Mouse (Mus musculus) intestine, postnatal 0 days (tissue): Measurements from ENCODE around the gene Gpr62. TPM values are rescaled to one million over a fixed set of nuclear protein-coding genes. Genes with fewer than 3 reads are reported as not detected.

ENCODE experiments used
- ATAC-seq: fragments of 200-750 bp; cut with Nextera tagmentation; 2 replicates; pipeline ENCODE4 v1.8.0; 2017; ENCODE audit warnings: mild to moderate bottlenecking, moderate TSS enrichment, moderate library complexity
- H3K27ac ChIP-seq: fragments of 300-500 bp; sonication (generic); 2 replicates; pipeline ENCODE4 v1.5.1; 2014; ENCODE audit warnings: mild to moderate bottlenecking, low read depth, low read length, moderate library complexity
- H3K27me3 ChIP-seq: fragments of 300-500 bp; sonication (generic); replicated peaks from 2 replicates; pipeline ENCODE4 v1.6.1; 2014; ENCODE audit warnings: low read length, mixed read lengths; ENCODE audit not compliant: control insufficient read depth, insufficient read depth
- H3K36me3 ChIP-seq: fragments of 300-500 bp; sonication (generic); 2 replicates; pipeline ENCODE4 v1.6.1; 2014; ENCODE audit warnings: mild to moderate bottlenecking, moderate library complexity; ENCODE audit not compliant: control insufficient read depth, insufficient read depth
- H3K4me1 ChIP-seq: fragments of 300-500 bp; sonication (generic); replicated peaks from 2 replicates; pipeline ENCODE4 v1.6.1; 2014; ENCODE audit warnings: antibody characterized with exemption, low read length, mixed read lengths; ENCODE audit not compliant: control insufficient read depth, insufficient read depth
- H3K4me2 ChIP-seq: fragments of 300-500 bp; sonication (generic); replicated peaks from 2 replicates; pipeline ENCODE4 v1.6.1; 2014; ENCODE audit warnings: low read depth, mild to moderate bottlenecking, moderate library complexity
- H3K4me3 ChIP-seq: fragments of 300-500 bp; sonication (generic); 2 replicates; pipeline ENCODE4 v1.5.1; 2014; ENCODE audit warnings: low read depth, low read length
- H3K9ac ChIP-seq: fragments of 300-500 bp; sonication (generic); 2 replicates; pipeline ENCODE4 v1.6.1; 2014; ENCODE audit warnings: mild to moderate bottlenecking, low read depth, low read length
- H3K9me3 ChIP-seq: fragments of 300-500 bp; sonication (generic); 2 replicates; pipeline ENCODE4 v1.6.1; 2016; ENCODE audit warnings: mixed run types; ENCODE audit not compliant: control insufficient read depth
- CTCF ChIP-seq: sonication (generic); IDR thresholded peaks from 2 replicates; pipeline ENCODE4 v1.5.1; 2016; ENCODE audit warnings: low read depth, mild to moderate bottlenecking, control low read depth, antibody characterized with exemption, moderate library complexity
- WGBS: fragments of 180-500 bp; shearing (Covaris S2); extraction: QIAGEN DNeasy Blood & Tissue Kit; methylation state at CpG from one replicate; pipeline ENCODE4 v1.1.7; 2014; 5-methylcytosine and 5-hydroxymethylcytosine counted together
- polyA plus RNA-seq: library from polyadenylated mRNA; unstranded; fragments of >200 nt; fragmentation: Nextera tagmentation; extraction: Ambion mirVana; gene quantifications from 2 replicates; pipeline ENCODE4 v1.2.1, GENCODE M21; 2015

Gene Gpr62
- polyA plus RNA-seq, result 0.17 and 0.26 TPM in 2 replicates

- Histone ChIP-seq H3K27ac (no peak within 1 kb of the TSS), H3K36me3 (no peaks in the 10 kb centered on the region; the same call in 1 of the 2 replicates), H3K9me3 (no peaks in the 10 kb centered on the region), H3K4me1 (no peaks in the 10 kb centered on the region), H3K4me2 (peak within 1 kb of the TSS; percentile 94), H3K9ac (peak within 1 kb of the TSS; percentile 57), H3K4me3 (peak within 1 kb of the TSS; percentile 56), H3K27me3 (peaks cover 19% of the 10 kb centered on the region; the same call in 1 of the 2 replicates)
- no peak for TF ChIP-seq CTCF
- ATAC-seq, result no peak
- 38% methylated on average over 25 of the region's 26 CpGs for WGBS
Observed at GRCm38 (mm10) chr9:106465571-106466200, at the start of gene Gpr62. Gene Gpr62 (minus strand): TSS chr9:106465938.

GRCm38 (mm10) chr9:106514273-106514672, 48.5 kb upstream of the Gpr62 start, which contains the start of gene Iqcf5:
Gene Iqcf5 (plus strand): TSS chr9:106514573.
- TF ChIP-seq CTCF, result no peak
- no peaks in the 10 kb centered on the region for H3K4me1 ChIP-seq
- ATAC-seq, result no peak
- H3K27me3 ChIP-seq, result no peaks in the 10 kb centered on the region
- WGBS, result 85% methylated on average over 4 of the region's 4 CpGs
- no peak within 1 kb of the TSS for H3K4me2 ChIP-seq
- no peak within 1 kb of the TSS for H3K27ac ChIP-seq
- H3K9me3 ChIP-seq, result no peaks in the 10 kb centered on the region
- no peaks in the 10 kb centered on the region for H3K36me3 ChIP-seq
- no peak within 1 kb of the TSS for H3K9ac ChIP-seq
- H3K4me3 ChIP-seq, result no peak within 1 kb of the TSS

- Histone ChIP-seq H3K9ac (no peak overlapping the region), H3K4me3 (no peak overlapping the region), H3K36me3 (no peaks in the 10 kb centered on the region), H3K4me1 (no peaks in the 10 kb centered on the region), H3K4me2 (no peak overlapping the region), H3K9me3 (no peaks in the 10 kb centered on the region), H3K27ac (no peak overlapping the region), H3K27me3 (no peaks in the 10 kb centered on the region)
- 76% methylated on average over 6 of the region's 6 CpGs for WGBS
- TF ChIP-seq CTCF, result no peak
- no peak for ATAC-seq
Observed at GRCm38 (mm10) chr9:106513566-106513965, 47.8 kb upstream of the Gpr62 start.

- Histone ChIP-seq H3K9me3 (no peaks in the 10 kb centered on the region), H3K4me1 (no peaks in the 10 kb centered on the region), H3K9ac (no peak overlapping the region), H3K27ac (no peak overlapping the region), H3K4me2 (no peak overlapping the region), H3K27me3 (no peaks in the 10 kb centered on the region), H3K36me3 (no peaks in the 10 kb centered on the region), H3K4me3 (no peak overlapping the region)
- no peak for ATAC-seq
- no peak for TF ChIP-seq CTCF
- 49% methylated on average over 13 of the region's 13 CpGs for WGBS
Observed at GRCm38 (mm10) chr9:106512729-106513450, 47.2 kb upstream of the Gpr62 start.

- TF ChIP-seq CTCF, result no peak
- H3K4me1 ChIP-seq, result no peaks in the 10 kb centered on the region
- no peak overlapping the region for H3K4me2 ChIP-seq
- H3K4me3 ChIP-seq, result no peak overlapping the region
- H3K9me3 ChIP-seq, result no peaks in the 10 kb centered on the region
- no peaks in the 10 kb centered on the region for H3K27me3 ChIP-seq
- no peak overlapping the region for H3K9ac ChIP-seq
- 90% methylated on average over 10 of the region's 10 CpGs for whole genome bisulfite sequencing
- no peak overlapping the region for H3K27ac ChIP-seq
- ATAC-seq, result no peak
- no peaks in the 10 kb centered on the region for H3K36me3 ChIP-seq
Observed at GRCm38 (mm10) chr9:106509356-106509755, 43.6 kb upstream of the Gpr62 start.

- Histone ChIP-seq H3K9me3 (no peaks in the 10 kb centered on the region), H3K27ac (no peak overlapping the region), H3K4me2 (no peak overlapping the region), H3K4me1 (no peaks in the 10 kb centered on the region), H3K4me3 (no peak overlapping the region), H3K36me3 (no peaks in the 10 kb centered on the region), H3K27me3 (no peaks in the 10 kb centered on the region), H3K9ac (no peak overlapping the region)
- 77% methylated on average over 6 of the region's 6 CpGs for WGBS
- no peak for TF ChIP-seq CTCF
- ATAC-seq, result no peak
Observed at GRCm38 (mm10) chr9:106504246-106504645, 38.5 kb upstream of the Gpr62 start.
